Mouse (Mus musculus): ENCODE results near the gene Papln.

The Papln gene

GRCm38 (mm10) chr12:83833979-83834378, 70.5 kb downstream of the Papln start:
- no peak for DNase-seq (ENCODE audit: low spot score)

DNA sequence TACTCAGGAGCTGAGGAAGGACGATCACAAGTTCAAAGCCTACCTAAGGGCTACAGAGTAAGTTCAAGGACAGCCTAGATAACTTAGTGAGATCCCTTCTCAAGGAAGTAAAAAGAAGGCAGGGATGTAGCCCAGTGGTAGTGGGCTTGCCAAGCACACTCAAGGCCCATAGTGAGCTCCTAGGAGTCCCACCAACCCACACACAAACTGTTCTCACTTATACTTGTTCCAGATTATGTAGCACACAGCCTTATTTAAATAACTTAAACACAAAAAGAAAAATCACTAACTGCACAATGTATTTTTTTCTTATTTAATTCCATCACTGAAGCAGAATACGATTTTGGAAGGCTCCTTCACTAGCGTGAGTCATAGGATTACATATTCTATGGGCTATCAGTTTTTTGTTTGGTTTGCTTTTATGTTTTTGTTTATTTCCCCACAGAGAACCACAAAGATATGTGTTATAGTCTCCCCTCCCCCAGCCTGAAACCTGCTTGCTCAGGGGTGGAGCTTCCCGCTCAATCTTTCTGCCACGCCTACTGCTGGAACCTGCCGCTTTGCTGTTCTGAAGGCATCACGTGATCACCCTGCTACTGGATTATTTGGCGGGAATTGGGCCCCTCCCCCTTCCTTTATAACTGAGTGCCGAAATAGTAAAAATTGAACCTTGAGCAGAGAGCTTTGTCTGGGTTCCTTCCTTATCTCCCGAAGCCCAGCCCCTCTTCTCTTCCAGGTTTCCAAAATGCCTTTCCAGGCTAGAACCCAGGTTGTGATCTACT, 78.2 kb downstream of the Papln start:
- no peak for DNase-seq (ENCODE audit: low spot score)
